Mouse (Mus musculus) kidney, postnatal 4 days (tissue): ENCODE measurements at regions not wholly inside any gene's neighbourhood (a gene's known extent, or its start where the extent isn't known, plus 50 kb on each side); places are given as distances from the start of the nearest gene placed in this dataset.

Experiments used
- DNase-seq, 2 experiments: peaks; one replicate each; pipeline ENCODE4 v3.0.0; 2021; ENCODE audit warnings: mixed read lengths in 2 of 2

- DNase-seq = no peak
These were observed 303.5 kb downstream of the Meis1 start for GRCm38 (mm10) chr11:18715050-18715850.

GRCm38 (mm10) chr11:18714400-18714799, 304.4 kb downstream of the Meis1 start:
- no peak for DNase-seq

- DNase-seq = peak; percentile 14 to 25
These were observed 306.1 kb downstream of the Meis1 start for GRCm38 (mm10) chr11:18712642-18713053.

GRCm38 (mm10) chr11:18709628-18710027, 309.2 kb downstream of the Meis1 start:
- DNase-seq = no peak

- DNase-seq = no peak
These were observed 337.2 kb downstream of the Meis1 start for GRCm38 (mm10) chr11:18681593-18681992.

GRCm38 (mm10) chr11:18676876-18677275, 341.9 kb downstream of the Meis1 start:
- DNase-seq = no peak

GRCm38 (mm10) chr11:18670967-18671366, 347.8 kb downstream of the Meis1 start:
- DNase-seq = no peak

- DNase-seq = no peak
These were observed 349.5 kb downstream of the Meis1 start for GRCm38 (mm10) chr11:18669322-18669721.

GRCm38 (mm10) chr11:18656358-18656757, 362.4 kb downstream of the Meis1 start:
- no peak for DNase-seq

- peak; percentile 10 to 13 for DNase-seq
These were observed 386.6 kb downstream of the Meis1 start for GRCm38 (mm10) chr11:18631975-18632773.

- DNase-seq = no peak
These were observed 387.2 kb downstream of the Meis1 start for GRCm38 (mm10) chr11:18631570-18631969.

- no peak for DNase-seq
These were observed 397.0 kb downstream of the Meis1 start for GRCm38 (mm10) chr11:18621777-18622176.

GRCm38 (mm10) chr11:18604836-18605235, 413.9 kb downstream of the Meis1 start:
- DNase-seq = no peak

- DNase-seq = no peak
These were observed 417.1 kb downstream of the Meis1 start for GRCm38 (mm10) chr11:18601568-18602182.

- no peak for DNase-seq
These were observed 420.4 kb downstream of the Meis1 start for GRCm38 (mm10) chr11:18598349-18598748.

GRCm38 (mm10) chr11:18596996-18597395, 421.8 kb downstream of the Meis1 start:
- peak; percentile 55 to 66 for DNase-seq

- DNase-seq = no peak
These were observed 428.3 kb downstream of the Meis1 start for GRCm38 (mm10) chr11:18590487-18590886.

- DNase-seq = no peak
These were observed 432.3 kb downstream of the Meis1 start for GRCm38 (mm10) chr11:18586468-18586867.

- DNase-seq = no peak
These were observed 433.8 kb downstream of the Meis1 start for GRCm38 (mm10) chr11:18585031-18585430.

GRCm38 (mm10) chr11:18582781-18583161, 436.0 kb downstream of the Meis1 start:
- DNase-seq = no peak

GRCm38 (mm10) chr11:18581997-18582780, 436.6 kb downstream of the Meis1 start:
- DNase-seq = peak; percentile 28 to 35

- peak in 1 of 2 experiments; percentile 6 for DNase-seq
These were observed 437.5 kb downstream of the Meis1 start for GRCm38 (mm10) chr11:18581078-18581800.
